Mouse (Mus musculus): ENCODE results near the gene Hsd11b2. TPM values are rescaled to one million over a fixed set of nuclear protein-coding genes. Genes with fewer than 3 reads are reported as not detected.
"Not testable (repeated sequence)": the region's sequence is repeated elsewhere in the genome, so short reads cannot be mapped to it uniquely, and the experiment has no call there.

Hsd11b2 gene
- total RNA-seq, 1 experiment from 2014 or later: not detected

- no peak for ATAC-seq (replicated peaks in 1 of 2; ENCODE audit: insufficient read depth in 1 of 2, low FRiP score in 2 of 2, low TSS enrichment in 1 of 2, low read depth in 1 of 2, poor library complexity in 2 of 2, severe bottlenecking in 2 of 2)
Observed at GRCm38 (mm10) chr8:105542808-105543207, 24.3 kb downstream of the Hsd11b2 start.

GRCm38 (mm10) chr8:105543703-105544102 is 25.1 kb downstream of the Hsd11b2 start:
- ATAC-seq (replicated peaks in 1 of 2; ENCODE audit: insufficient read depth in 1 of 2, low FRiP score in 2 of 2, low TSS enrichment in 1 of 2, low read depth in 1 of 2, poor library complexity in 2 of 2, severe bottlenecking in 2 of 2): no peak

GRCm38 (mm10) chr8:105544544-105545205 is 26.1 kb downstream of the Hsd11b2 start:
- ATAC-seq (replicated peaks in 1 of 2; ENCODE audit: insufficient read depth in 1 of 2, low FRiP score in 2 of 2, low TSS enrichment in 1 of 2, low read depth in 1 of 2, poor library complexity in 2 of 2, severe bottlenecking in 2 of 2): no peak

GRCm38 (mm10) chr8:105545249-105545648 is 26.7 kb downstream of the Hsd11b2 start:
- ATAC-seq (replicated peaks in 1 of 2; ENCODE audit: insufficient read depth in 1 of 2, low FRiP score in 2 of 2, low TSS enrichment in 1 of 2, low read depth in 1 of 2, poor library complexity in 2 of 2, severe bottlenecking in 2 of 2): no peak

- ATAC-seq (replicated peaks in 1 of 2; ENCODE audit: insufficient read depth in 1 of 2, low FRiP score in 2 of 2, low TSS enrichment in 1 of 2, low read depth in 1 of 2, poor library complexity in 2 of 2, severe bottlenecking in 2 of 2): no peak
Observed at GRCm38 (mm10) chr8:105546384-105547350, 28.1 kb downstream of the Hsd11b2 start.

- ATAC-seq (replicated peaks in 1 of 2; ENCODE audit: insufficient read depth in 1 of 2, low FRiP score in 2 of 2, low TSS enrichment in 1 of 2, low read depth in 1 of 2, poor library complexity in 2 of 2, severe bottlenecking in 2 of 2): no peak
Observed at GRCm38 (mm10) chr8:105549506-105549905, 31.0 kb downstream of the Hsd11b2 start.

GRCm38 (mm10) chr8:105550083-105550482 is 31.5 kb downstream of the Hsd11b2 start:
- no peak for ATAC-seq (replicated peaks in 1 of 2; ENCODE audit: insufficient read depth in 1 of 2, low FRiP score in 2 of 2, low TSS enrichment in 1 of 2, low read depth in 1 of 2, poor library complexity in 2 of 2, severe bottlenecking in 2 of 2)

GRCm38 (mm10) chr8:105552032-105552431 is 33.5 kb downstream of the Hsd11b2 start:
- ATAC-seq (replicated peaks in 1 of 2; ENCODE audit: insufficient read depth in 1 of 2, low FRiP score in 2 of 2, low TSS enrichment in 1 of 2, low read depth in 1 of 2, poor library complexity in 2 of 2, severe bottlenecking in 2 of 2): no peak

- no peak for ATAC-seq (replicated peaks in 1 of 2; ENCODE audit: insufficient read depth in 1 of 2, low FRiP score in 2 of 2, low TSS enrichment in 1 of 2, low read depth in 1 of 2, poor library complexity in 2 of 2, severe bottlenecking in 2 of 2)
Observed at GRCm38 (mm10) chr8:105552824-105553223, 34.3 kb downstream of the Hsd11b2 start.

GRCm38 (mm10) chr8:105554087-105554486 is 35.5 kb downstream of the Hsd11b2 start:
- ATAC-seq (replicated peaks in 1 of 2; ENCODE audit: insufficient read depth in 1 of 2, low FRiP score in 2 of 2, low TSS enrichment in 1 of 2, low read depth in 1 of 2, poor library complexity in 2 of 2, severe bottlenecking in 2 of 2): peak; percentile 78 to 80

- ATAC-seq (replicated peaks in 1 of 2; ENCODE audit: insufficient read depth in 1 of 2, low FRiP score in 2 of 2, low TSS enrichment in 1 of 2, low read depth in 1 of 2, poor library complexity in 2 of 2, severe bottlenecking in 2 of 2): no peak
Observed at GRCm38 (mm10) chr8:105555230-105555629, 36.7 kb downstream of the Hsd11b2 start.

GRCm38 (mm10) chr8:105562863-105563262 is 44.3 kb downstream of the Hsd11b2 start:
- no peak for ATAC-seq (replicated peaks in 1 of 2; ENCODE audit: insufficient read depth in 1 of 2, low FRiP score in 2 of 2, low TSS enrichment in 1 of 2, low read depth in 1 of 2, poor library complexity in 2 of 2, severe bottlenecking in 2 of 2)

- ATAC-seq (replicated peaks in 1 of 2; ENCODE audit: insufficient read depth in 1 of 2, low FRiP score in 2 of 2, low TSS enrichment in 1 of 2, low read depth in 1 of 2, poor library complexity in 2 of 2, severe bottlenecking in 2 of 2): no peak
Observed at GRCm38 (mm10) chr8:105563871-105564270, 45.3 kb downstream of the Hsd11b2 start.

- ATAC-seq (replicated peaks in 1 of 2; ENCODE audit: insufficient read depth in 1 of 2, low FRiP score in 2 of 2, low TSS enrichment in 1 of 2, low read depth in 1 of 2, poor library complexity in 2 of 2, severe bottlenecking in 2 of 2): not testable (repeated sequence)
Observed at GRCm38 (mm10) chr8:105564573-105565229, 46.1 kb downstream of the Hsd11b2 start.

- 0 out of 4 replicates have a peak, but pooled peaks have one; percentile 5 to 9 for ATAC-seq (replicated peaks in 1 of 2; ENCODE audit: insufficient read depth in 1 of 2, low FRiP score in 2 of 2, low TSS enrichment in 1 of 2, low read depth in 1 of 2, poor library complexity in 2 of 2, severe bottlenecking in 2 of 2)
Observed at GRCm38 (mm10) chr8:105565401-105565881, 46.9 kb downstream of the Hsd11b2 start.

- ATAC-seq (replicated peaks in 1 of 2; ENCODE audit: insufficient read depth in 1 of 2, low FRiP score in 2 of 2, low TSS enrichment in 1 of 2, low read depth in 1 of 2, poor library complexity in 2 of 2, severe bottlenecking in 2 of 2): peak; percentile 85 to 91
Observed at GRCm38 (mm10) chr8:105565952-105566702, 47.6 kb downstream of the Hsd11b2 start, which contains the start of gene Atp6v0d1. Atp6v0d1 (minus strand) TSS chr8:105566047.

All from hematopoietic stem cell, adult 5-6 weeks (primary cell).